Mouse (Mus musculus) stomach, postnatal 0 days (tissue): ENCODE data around the gene Serpinh1.

ENCODE experiments used
- CTCF ChIP-seq: IDR thresholded peaks from 2 replicates; pipeline ENCODE4 v1.5.1; 2016; ENCODE audit warnings: antibody characterized with exemption, low read depth, mild to moderate bottlenecking, moderate library complexity
- EP300 ChIP-seq: optimal IDR thresholded peaks from 2 replicates; pipeline ENCODE3; 2016; ENCODE audit warnings: antibody characterized with exemption

- TF ChIP-seq CTCF (no peak), EP300 (no peak)
Measured at GRCm38 (mm10) chr7:99312058-99312457, 41.0 kb downstream of the Serpinh1 start.
